Mouse (Mus musculus): ENCODE measurements around the gene Cisd3. TPM values are rescaled to one million over a fixed set of nuclear protein-coding genes. Genes with fewer than 3 reads are reported as not detected.
"Not testable (repeated sequence)": the region's sequence is repeated elsewhere in the genome, so short reads cannot be mapped to it uniquely, and the experiment has no call there.

Cisd3 gene
- total RNA-seq, 2 experiments from 2014 or later: 146 to 147 TPM

DNA sequence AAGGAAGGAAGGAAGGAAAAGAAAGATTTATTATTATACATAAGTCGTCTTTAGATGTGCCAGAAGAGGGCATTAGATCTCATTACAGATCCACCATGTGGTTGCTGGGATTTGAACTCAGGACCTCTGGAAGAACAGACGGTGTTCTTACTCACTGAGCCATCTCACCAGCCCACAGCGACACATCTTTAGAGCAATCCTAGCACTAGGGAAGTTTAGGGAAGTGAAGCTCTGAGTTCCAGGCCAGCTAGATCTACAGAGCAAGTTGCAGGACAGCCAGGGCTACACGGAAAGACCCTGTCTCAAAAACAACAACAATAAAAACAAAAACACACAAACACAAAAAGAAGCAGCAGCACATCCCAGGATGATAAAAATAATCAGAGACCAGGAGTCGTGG lies 49.2 kb downstream of the Cisd3 start:
- DNase-seq; intact Hi-C loops (cut with DNase I): not testable (repeated sequence)

DNA sequence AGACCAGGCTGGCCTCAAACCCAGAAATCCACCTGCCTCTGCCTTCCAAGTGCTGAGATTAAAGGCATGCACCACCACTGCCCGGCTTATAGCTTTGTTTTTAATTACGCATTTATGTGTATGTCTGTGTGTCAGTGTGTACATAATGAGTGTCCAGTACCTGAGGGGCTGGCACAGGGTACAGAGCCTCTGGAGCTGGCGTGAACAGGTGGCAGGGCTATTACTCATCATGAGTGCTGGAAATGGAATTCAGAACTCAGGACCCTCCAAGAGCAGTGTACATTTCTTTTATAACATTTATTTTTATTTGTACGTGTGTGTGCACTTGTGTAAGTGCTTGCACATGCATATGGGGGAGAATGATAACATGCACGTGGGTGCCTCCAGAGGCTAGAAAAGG lies 51.0 kb downstream of the Cisd3 start:
- intact Hi-C loops (cut with DNase I): no loop called here
- DNase-seq: no peak

DNA sequence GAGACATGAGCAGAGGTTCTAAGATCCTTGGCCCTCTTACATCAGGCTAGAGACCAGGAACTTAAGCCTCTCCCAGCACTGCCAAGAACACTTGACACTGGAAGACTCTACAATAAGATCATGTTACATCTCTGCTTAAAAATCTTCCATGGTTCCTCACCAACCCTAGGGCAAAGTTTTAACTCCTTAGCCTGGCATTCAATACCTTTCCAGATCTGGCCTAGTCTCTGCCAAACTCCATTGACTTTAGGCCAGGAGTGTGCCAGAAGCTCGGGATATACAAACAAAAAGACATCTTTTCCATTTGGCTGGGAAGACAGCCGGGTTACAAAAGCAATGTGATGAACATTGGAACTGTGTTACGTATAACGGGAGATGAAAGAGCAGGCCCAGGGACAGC lies 52.0 kb downstream of the Cisd3 start:
- no peak for DNase-seq
- intact Hi-C loops (cut with DNase I): no loop called here

Small RNA genes lying within 50 kb of the gene (microRNA-seq; reads per million reads assigned to microRNA genes)
- gene Gm24158 (0 to 0.24 reads per million in 2 experiments), gene Mir6927 (0.54 to 1.4 reads per million in 2 experiments)

Other genes with a start within 250 kb of the Cisd3 start
- gene 4933428G20Rik, start 185.5 kb upstream of the Cisd3 start, total RNA-seq (2021): not detected
- gene Srcin1, start 109.6 kb upstream of the Cisd3 start, total RNA-seq (2021): under 1 TPM; 0.29 to 0.34 TPM
- 1 to 10 TPM in 1 of 2 experiments, under 1 TPM in 1; 0.93 to 1.2 TPM for gene Epop, start 56.1 kb upstream of the Cisd3 start, total RNA-seq (2021)
- 10 to 100 TPM; 58.1 to 61.7 TPM for gene Mllt6, start 22.4 kb upstream of the Cisd3 start, total RNA-seq (2021)
- 10 to 100 TPM; 11.1 to 12.9 TPM for gene Pcgf2, start 14.7 kb downstream of the Cisd3 start, total RNA-seq (2021)
- 100 to 1,000 TPM; 161 to 169 TPM for gene Psmb3, start 17.6 kb downstream of the Cisd3 start, total RNA-seq (2021)
- 10 to 100 TPM; 20.7 to 22.6 TPM for gene Pip4k2b, start 58.9 kb downstream of the Cisd3 start, total RNA-seq (2021)
- gene Cwc25, start 80.7 kb downstream of the Cisd3 start, total RNA-seq (2021): 10 to 100 TPM in 1 of 2 experiments, 1 to 10 TPM in 1; 8.9 to 10.6 TPM
- under 1 TPM in 1 of 2 experiments, not detected in 1; 0.65 TPM for gene 1700001P01Rik, start 90.1 kb downstream of the Cisd3 start, total RNA-seq (2021)
- 100 to 1,000 TPM; 503 to 533 TPM for gene Rpl23, start 96.6 kb downstream of the Cisd3 start, total RNA-seq (2021)
- 10 to 100 TPM; 47.8 to 49.6 TPM for gene Lasp1, start 113.2 kb downstream of the Cisd3 start, total RNA-seq (2021)
- 1 to 10 TPM in 1 of 2 experiments, under 1 TPM in 1; 0.95 to 1.1 TPM for gene B230217C12Rik, start 155.0 kb downstream of the Cisd3 start, total RNA-seq (2021)
- under 1 TPM; 0.17 to 0.37 TPM for gene Fbxo47, start 198.3 kb downstream of the Cisd3 start, total RNA-seq (2021)